Mouse (Mus musculus) adrenal gland, postnatal 10 days (tissue): ENCODE measurements around the gene Gp5. TPM values are rescaled to one million over a fixed set of nuclear protein-coding genes. Genes with fewer than 3 reads are reported as not detected.

Source experiments
- DNase-seq: peaks from one replicate; pipeline ENCODE4 v3.0.0; 2021; ENCODE audit warnings: mixed read lengths
- total RNA-seq, 2 experiments: library from RNA; stranded (reverse); gene quantifications; 2 replicates each; pipeline ENCODE4 v1.2.3; 2021

The Gp5 gene
- total RNA-seq, 2 experiments from 2014 or later: 0.51 to 0.73 TPM

DNA sequence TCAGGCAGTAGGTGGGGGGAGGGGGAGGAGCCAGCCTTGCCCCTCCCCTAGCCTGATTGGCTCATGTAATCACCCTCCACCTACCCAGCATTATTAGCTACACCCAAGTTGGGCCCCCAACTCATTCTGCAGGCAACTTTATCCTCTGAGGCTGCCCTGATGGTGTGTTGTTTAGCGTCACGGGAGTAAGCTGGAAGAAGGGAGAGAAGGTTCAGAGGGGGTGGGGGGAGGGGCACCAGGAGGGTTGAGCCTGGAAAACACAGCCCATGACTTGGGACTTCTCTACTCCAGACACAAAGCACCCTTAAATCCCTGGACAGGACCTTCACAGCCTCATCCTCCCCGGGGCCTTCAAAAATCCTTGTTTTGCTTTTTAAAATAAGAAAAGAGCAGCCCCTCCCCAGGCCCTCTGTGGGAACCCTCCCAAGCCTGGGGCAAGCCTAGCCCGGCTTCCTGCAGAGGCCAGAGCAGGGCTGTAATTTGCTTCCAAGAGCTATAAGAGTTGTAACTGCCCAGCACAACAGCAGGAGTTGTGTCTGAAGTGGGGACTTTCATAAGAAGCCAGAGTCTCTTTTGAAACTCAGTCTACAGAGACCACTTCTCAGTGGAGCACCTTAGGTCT, 29.8 kb downstream of the Gp5 start:
- no peak for DNase-seq

DNA sequence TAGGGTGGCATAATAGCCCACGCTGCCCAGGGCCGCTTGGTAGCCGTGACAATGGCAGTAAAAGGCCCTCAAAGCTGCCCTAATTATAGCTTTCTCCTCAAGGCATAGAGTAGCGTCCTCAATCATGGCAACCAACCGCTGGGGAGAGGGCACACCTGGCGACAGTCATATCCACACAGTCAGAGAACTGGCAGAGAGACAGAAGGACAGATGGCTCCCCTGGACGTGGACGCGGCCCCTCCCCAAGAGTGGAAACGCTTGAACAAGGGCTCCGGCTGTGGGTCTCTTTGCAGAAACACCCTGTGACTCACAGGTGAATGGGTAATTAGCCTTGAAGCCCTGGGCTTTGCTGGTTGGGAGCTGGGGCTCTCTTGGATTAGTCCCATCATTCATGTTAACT, 32.2 kb downstream of the Gp5 start:
- no peak for DNase-seq

DNA sequence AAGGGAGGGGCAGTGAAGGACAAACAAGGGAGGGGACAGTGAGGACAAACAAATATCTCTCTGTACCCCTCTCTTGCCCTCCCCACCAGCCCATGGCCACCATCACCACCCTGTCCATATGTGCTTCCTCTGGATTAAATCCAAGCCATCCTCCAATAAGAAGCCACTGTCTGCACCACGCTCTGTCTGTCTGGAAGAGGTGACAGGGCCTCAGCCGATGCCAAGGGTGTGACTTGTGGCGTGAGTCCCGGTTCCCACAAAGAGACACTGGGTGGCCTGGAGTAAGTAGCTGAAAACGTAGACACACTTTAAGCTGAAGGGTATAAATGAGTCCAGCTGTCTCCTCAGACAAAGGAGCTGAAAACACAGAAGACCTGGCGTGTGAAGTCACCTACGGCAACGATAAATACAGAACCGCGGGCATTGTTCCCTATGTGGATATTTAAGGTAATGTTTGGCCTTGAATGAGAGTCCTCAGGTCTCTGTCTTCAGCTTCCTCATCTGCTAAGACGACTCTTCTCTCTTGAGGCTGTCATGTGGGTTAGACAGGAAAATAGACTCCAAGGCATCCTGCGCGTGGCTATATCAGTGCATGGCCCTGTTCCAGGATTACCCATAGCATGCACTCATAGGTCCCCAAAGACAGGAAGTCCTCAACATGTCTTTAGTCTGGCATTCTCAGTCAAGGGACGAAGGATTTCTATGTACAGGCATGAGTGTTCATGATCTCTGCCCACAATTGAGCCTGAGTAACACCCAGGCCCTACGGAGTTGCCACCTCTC, 34.8 kb downstream of the Gp5 start:
- DNase-seq: no peak

DNA sequence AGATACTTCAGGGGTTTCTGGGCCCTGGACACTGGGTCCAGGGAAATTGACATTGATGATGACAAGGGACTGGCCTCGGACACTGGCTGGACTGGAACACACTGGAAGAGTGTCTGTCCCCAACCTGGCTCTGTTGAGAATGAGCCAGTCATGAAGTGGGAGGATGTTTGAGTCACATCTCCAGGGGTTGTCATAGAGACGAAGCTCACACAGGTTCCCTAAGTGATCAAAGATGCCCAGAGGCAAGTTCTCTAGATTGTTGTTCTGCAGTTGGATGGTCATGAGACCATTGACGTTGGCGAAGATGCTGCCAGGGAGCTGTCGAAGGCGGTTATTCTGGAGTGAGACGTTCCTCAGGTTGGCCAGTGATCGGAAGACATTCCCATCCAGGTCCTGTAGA, 37.5 kb downstream of the Gp5 start:
- DNase-seq: no peak

DNA sequence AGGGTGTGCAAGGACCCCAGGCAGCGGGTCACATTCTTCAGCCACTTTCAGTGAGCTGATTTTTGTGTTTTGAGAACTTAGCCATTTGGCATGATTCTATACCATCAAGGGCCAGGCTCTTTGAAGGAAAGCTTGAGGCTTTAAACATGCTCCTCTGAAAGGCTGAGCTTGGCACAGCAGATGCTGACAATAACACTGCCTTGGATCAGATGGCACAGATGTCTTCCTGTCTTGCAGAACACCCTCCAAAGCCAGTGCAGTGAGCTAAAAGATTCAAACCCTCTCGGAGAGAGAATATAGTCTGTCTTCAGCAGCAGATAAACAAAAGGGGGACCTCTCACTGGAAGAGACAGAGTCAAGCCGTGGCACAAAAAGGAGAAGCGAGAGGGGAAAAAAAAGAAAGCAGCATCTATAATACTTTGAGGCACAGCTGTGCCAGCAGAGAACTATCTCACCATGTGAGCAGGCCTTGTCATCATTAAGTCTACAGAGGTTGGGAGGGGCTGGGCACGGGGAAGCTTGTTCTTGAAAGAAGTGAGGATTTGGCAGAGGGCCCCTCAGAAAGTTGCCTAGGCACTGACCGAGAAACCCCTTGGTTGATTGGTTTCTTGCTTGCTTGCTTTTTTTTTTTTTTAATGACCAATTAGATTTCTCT, 38.5 kb downstream of the Gp5 start:
- DNase-seq: no peak

DNA sequence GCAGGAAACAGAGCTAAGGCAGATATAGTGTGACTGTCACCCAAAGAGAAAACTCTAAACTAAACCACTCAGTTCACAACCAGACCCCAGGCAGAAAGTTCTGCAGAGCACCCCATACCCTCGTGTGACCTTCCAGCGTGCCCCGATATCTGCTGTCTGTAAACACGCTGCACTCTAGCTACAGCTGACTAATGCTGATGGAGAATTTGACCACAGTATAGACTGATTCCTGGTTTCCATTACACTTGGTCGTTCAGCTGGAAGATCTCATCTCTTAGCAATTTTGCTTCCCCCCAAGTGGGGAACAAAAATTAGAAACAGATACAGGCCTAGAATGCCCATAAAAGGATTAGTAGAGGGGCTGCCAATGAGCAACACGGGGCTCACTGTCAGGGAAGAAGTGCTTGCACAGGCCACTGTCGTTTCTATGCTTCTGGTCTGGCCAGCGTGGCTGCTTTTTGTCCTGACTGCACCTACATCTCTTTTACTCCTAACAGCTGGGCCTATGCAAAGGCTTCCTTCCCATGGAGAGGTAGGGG, 39.3 kb downstream of the Gp5 start:
- no peak for DNase-seq

DNA sequence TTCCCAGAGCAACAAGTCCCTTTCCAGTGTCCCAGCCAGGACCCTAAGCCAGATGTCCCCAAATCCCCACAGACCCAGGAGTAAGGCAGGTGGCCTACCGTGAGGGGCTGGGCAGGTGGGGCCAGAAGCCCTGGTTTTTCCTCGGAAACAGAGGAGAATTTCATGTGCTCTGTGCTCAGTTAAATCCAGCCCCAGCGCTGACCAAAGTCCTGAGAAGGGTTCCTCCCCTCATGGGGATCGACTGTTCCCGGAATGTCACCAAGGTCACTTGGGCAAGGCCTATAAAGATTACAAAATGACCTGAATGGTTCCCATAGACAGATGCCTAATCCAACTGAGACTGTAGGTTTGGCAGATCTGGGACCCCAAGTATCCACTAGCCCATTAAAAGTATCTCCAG, 43.2 kb downstream of the Gp5 start, which contains the start of gene Cpn2:
TSS of gene Cpn2 (minus strand) at position 141 of the 400 bp plus-strand sequence.
- DNase-seq: peak; percentile 55

DNA sequence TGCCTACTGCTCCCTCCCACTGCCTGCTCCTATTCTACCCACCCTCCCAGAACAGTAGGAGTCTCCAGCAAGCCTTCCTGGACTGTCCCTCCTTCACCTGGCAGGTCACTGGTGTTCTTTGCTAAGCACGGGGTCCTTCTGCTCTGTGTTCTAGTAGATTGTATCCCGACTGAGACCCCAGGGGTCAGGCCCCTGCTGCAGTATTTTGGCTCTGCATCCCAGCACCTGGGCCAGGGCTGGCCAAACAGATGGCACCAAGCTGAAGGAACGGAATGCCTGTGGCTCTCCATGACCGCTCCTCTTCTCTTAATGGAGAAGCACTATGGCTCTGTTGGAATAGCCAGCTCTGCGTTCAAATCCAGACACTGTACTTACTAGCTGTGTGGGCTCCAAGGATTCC, 44.0 kb downstream of the Gp5 start:
- no peak for DNase-seq

DNA sequence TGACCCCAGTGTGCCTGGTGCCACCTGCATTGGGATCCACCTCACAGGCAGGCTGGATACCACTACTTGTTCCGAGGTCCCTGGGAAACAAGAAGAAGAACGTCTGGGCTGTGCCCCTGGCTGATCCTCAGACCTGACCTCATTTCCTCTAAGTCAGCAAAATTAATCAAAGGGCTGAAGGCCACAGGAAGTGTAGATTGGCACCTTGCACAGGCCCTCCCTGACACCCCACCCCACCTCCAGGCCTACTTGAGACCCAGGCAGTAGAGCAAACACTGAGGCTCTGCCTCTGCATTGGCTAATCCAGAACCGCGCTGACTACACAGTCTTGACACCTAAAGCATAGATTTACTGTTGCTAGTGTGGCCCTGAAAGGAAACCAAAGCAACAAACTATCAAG, 45.0 kb downstream of the Gp5 start:
- no peak for DNase-seq

DNA sequence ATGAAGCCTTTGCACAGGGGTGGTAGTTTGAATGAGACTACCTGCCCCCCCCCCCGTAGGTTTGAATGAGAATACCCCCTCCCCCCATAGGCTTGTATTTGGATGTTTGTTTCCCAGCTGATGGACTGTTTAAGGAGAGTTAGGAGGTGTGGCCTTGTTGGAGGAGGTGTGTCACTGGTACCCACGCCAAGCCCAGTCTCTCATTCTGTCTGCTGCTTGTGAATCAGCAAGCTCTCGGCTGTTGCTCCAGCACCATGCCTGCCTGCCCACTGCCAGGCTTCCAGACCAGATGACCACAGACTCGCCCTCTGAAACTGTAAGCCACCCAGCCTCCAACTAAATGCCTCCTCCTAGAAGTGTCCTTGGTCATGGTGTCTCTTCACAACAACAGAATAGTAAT, 47.4 kb downstream of the Gp5 start:
- no peak for DNase-seq

DNA sequence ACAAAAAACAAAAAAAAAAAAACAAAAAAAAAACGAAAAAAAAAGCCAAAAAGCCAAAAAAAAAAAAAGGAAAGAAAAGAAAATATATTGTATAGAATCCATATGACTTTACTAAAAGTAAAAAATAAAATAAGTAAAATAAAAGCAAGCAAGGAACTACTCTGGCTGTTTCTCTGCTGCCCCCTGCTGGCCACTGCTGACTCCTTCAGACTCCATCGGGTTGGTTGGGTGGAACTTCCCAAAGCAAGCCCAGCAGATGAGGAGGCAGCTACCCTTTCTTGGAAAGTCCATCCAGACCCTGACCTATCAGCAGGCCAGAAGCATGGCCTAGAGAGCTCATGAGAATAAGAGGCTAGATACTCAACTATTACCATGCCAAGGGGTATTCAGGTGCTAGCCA, 47.9 kb downstream of the Gp5 start:
- peak; percentile 81 for DNase-seq

DNA sequence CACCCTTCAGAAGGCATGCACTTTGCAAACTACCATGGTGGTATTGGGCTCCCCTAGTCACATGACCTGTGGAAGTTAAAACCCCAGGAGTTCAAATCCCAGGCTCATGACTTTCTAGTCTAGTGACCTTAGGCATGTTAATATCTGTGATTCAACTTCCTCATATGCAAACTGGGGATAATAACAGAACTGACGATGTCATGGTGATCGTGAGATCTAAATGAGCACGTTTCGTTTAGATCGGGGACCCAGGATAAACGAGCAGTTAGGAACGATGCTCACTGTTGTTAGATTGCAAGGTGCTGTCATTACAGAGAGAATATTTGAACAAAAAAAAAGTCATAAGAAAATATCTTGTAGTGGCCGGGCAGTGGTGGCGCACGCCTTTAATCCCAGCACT, 48.4 kb downstream of the Gp5 start:
- DNase-seq: no peak

DNA sequence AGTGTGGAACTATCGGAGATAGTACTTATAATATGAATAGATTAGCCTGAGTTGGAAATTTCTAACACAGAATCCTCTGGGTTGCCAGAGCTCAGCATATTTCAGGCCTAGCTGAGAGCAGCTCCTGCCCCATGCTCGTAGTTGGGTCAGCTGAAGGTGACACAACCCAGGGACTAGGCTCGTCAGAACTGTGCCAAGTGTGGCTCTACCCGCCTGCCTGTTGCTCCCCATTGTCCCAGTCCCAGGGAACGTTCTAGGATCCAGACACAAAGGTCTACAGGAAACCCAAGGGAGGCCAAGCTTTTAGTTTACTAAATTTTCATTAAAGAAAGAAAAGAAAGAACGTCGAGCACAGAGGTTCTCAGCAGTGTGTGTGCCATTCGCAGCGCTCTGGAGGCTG, 49.2 kb downstream of the Gp5 start:
- DNase-seq: peak; percentile 42

DNA sequence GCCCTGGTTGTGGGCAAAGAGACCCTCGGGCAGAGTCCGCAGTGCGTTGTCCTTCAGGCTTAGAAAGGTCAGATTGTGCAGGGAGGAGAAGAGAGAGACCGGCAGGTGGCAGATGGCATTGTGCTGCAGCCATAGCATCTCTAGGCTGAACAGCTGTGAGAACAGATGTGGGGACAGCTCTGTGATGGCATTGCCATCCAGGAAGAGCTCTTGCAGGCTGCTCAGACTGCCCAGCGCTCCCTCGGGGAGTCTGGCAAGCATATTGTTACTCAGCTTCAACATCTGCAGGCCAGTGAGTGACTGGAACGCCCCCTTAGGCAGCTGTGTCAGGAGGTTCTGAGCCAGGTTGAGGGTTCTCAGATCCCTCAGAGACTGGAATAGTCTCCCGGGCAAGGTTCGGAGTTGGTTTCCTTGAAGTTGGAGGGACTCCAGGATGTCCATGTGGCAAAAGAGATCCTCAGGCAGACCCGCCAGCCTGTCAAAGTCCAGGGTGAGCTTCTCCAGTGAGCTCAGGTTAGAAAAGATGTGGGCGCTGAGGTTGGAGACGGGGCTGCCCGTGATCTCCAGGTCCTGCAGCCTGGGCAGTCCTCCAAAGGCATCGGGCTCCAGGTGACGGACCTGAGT, 50.5 kb downstream of the Gp5 start:
- peak; percentile 41 for DNase-seq

DNA sequence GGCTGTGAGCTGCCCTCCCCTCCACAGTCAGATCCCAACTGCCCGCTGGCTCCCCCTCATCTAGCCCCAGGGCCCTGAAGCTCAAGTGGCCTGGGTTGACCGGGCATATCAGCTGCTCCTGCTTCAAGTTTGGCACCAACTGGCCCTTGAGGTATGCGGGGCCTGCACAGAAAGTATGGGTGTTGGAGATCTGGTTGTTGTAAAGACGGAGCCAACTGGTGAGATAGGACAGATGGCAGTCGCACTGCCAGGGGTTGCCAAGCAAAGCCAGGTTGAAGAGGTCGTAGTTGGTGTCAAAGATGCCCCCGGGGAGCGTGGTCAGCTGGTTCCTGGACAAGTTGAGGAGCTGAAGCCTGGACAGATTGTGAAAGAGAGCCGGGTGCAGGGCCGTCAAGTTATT, 51.1 kb downstream of the Gp5 start:
- DNase-seq: peak; percentile 64

DNA sequence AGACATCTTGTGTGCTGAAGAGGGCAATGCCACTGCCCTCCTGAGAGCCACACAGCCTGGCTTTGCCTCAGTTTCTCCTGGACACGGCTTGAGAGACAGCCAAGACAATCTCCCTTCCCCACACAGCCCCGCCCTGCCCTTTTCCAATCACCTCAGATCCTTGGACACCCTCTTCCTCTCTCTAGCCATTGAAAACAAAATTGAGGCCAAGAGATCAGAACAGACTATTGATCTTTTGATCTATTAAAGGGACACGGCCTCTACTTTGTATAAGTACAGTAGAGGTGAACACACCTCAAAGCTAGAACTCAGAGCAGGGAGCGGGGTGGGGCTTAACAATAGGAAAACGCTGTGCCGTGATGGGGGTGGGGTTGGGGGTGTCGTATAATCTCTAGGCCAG, 52.1 kb downstream of the Gp5 start:
- no peak for DNase-seq

DNA sequence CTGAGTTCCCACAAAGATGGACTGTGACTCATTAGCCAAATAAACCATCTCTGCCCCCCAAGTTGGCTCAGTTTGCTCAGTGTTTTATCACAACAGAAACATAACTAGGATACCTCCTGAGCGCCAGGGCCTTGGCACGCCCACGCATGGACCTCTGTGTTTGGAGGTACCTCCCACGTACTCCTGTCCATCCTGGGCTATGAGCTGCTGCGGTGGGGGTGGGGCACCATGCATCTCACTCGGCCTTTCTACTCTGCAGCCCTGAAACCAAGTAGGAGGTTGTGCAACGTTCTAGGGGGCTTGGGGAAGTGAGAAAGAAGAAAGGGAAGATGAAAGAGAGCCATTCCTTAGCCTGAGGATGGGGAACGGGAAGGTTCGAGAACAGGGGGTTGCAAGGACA, 52.9 kb downstream of the Gp5 start:
- DNase-seq: no peak

Other genes starting within 250 kb of the Gp5 start
- 10 to 100 TPM; 28.7 to 35.5 TPM for gene Hes1, start 246.4 kb downstream of the Gp5 start, total RNA-seq
- gene Cpn2, start 43.3 kb downstream of the Gp5 start, total RNA-seq: 10 to 100 TPM; 19.5 to 28.3 TPM
- gene Lrrc15, start 27.5 kb downstream of the Gp5 start, total RNA-seq: 1 to 10 TPM in 1 of 2 experiments, under 1 TPM in 1; 0.27 to 1.3 TPM
- 10 to 100 TPM; 85.2 to 92.0 TPM for gene Atp13a3, start 95.2 kb upstream of the Gp5 start, total RNA-seq
- 1 to 10 TPM; 6.4 to 9.7 TPM for gene Tmem44, start 240.1 kb upstream of the Gp5 start, total RNA-seq